Mouse (Mus musculus) hindbrain, embryonic 11.5 days (tissue): ENCODE results near the gene Alg9. TPM values are rescaled to one million over a fixed set of nuclear protein-coding genes. Genes with fewer than 3 reads are reported as not detected.

ENCODE experiments used
- ATAC-seq: fragments of 200-750 bp; cut with Nextera tagmentation; 2 replicates; pipeline ENCODE4 v1.8.0; 2017; ENCODE audit warnings: mild to moderate bottlenecking, moderate TSS enrichment, moderate library complexity; ENCODE audit not compliant: low FRiP score
- DNase-seq: peaks from one replicate; pipeline ENCODE4 v3.0.0-alpha.2; 2015; ENCODE audit warnings: low spot score
- H3K27ac ChIP-seq: fragments of 300-500 bp; sonication (generic); 2 replicates; pipeline ENCODE4 v1.5.1; 2014; ENCODE audit warnings: mild to moderate bottlenecking, low read depth, low read length
- H3K27me3 ChIP-seq: fragments of 300-500 bp; sonication (generic); 2 replicates; pipeline ENCODE4 v1.6.1; 2014; ENCODE audit warnings: mild to moderate bottlenecking, low read length, moderate library complexity, mixed read lengths; ENCODE audit not compliant: control insufficient read depth, insufficient read depth
- H3K36me3 ChIP-seq: fragments of 300-500 bp; sonication (generic); 2 replicates; pipeline ENCODE4 v1.6.1; 2014; ENCODE audit warnings: mild to moderate bottlenecking, low read length, moderate library complexity, mixed read lengths; ENCODE audit not compliant: control insufficient read depth, insufficient read depth
- H3K4me1 ChIP-seq: fragments of 300-500 bp; sonication (generic); replicated peaks from 2 replicates; pipeline ENCODE4 v1.6.1; 2014; ENCODE audit warnings: low read length, mixed read lengths; ENCODE audit not compliant: control insufficient read depth, insufficient read depth
- H3K4me2 ChIP-seq: fragments of 300-500 bp; sonication (generic); replicated peaks from 2 replicates; pipeline ENCODE4 v1.6.1; 2014; ENCODE audit warnings: mild to moderate bottlenecking, low read depth, low read length
- H3K4me3 ChIP-seq: fragments of 300-500 bp; sonication (generic); 2 replicates; pipeline ENCODE4 v1.5.1; 2014; ENCODE audit warnings: low read depth, low read length
- H3K9ac ChIP-seq: fragments of 300-500 bp; sonication (generic); 2 replicates; pipeline ENCODE4 v1.6.1; 2014; ENCODE audit warnings: low read depth, low read length
- H3K9me3 ChIP-seq: fragments of 300-500 bp; sonication (generic); 2 replicates; pipeline ENCODE4 v1.6.1; 2016; ENCODE audit warnings: low read length; ENCODE audit not compliant: control insufficient read depth
- WGBS: fragments of 180-500 bp; shearing (Covaris S2); extraction: QIAGEN DNeasy Blood & Tissue Kit; methylation state at CpG from one replicate; pipeline ENCODE4 v1.1.7; 2014; 5-methylcytosine and 5-hydroxymethylcytosine counted together
- polyA plus RNA-seq: library from polyadenylated mRNA; unstranded; fragments of >200 nt; fragmentation: Nextera tagmentation; extraction: Ambion mirVana; gene quantifications from 2 replicates; pipeline ENCODE4 v1.2.1, GENCODE M21; 2014

Gene Alg9
- polyA plus RNA-seq, 1 experiment from 2014 or later = 39.3 TPM

GRCm38 (mm10) chr9:50849249-50849648 lies 74.4 kb downstream of the Alg9 start:
- WGBS = 25% methylated on average over 8 of the region's 8 CpGs
- no peak overlapping the region for H3K9ac ChIP-seq
- no peak overlapping the region for H3K27ac ChIP-seq
- DNase-seq (peak; percentile 94), ATAC-seq (peak; percentile 79; the same call in 1 of the 2 replicates)
- H3K4me1 ChIP-seq = no peaks in the 10 kb centered on the region
- no peak overlapping the region for H3K4me3 ChIP-seq
- no peaks in the 10 kb centered on the region for H3K9me3 ChIP-seq
- H3K36me3 ChIP-seq = no peaks in the 10 kb centered on the region
- no peaks in the 10 kb centered on the region for H3K27me3 ChIP-seq
- H3K4me2 ChIP-seq = no peak overlapping the region

GRCm38 (mm10) chr9:50849755-50850154 lies 74.9 kb downstream of the Alg9 start:
- H3K4me2 ChIP-seq = no peak overlapping the region
- H3K4me3 ChIP-seq = no peak overlapping the region
- 79% methylated on average over 9 of the region's 9 CpGs for WGBS
- ATAC-seq (no peak), DNase-seq (no peak)
- no peaks in the 10 kb centered on the region for H3K9me3 ChIP-seq
- no peak overlapping the region for H3K9ac ChIP-seq
- H3K36me3 ChIP-seq = no peaks in the 10 kb centered on the region
- no peaks in the 10 kb centered on the region for H3K27me3 ChIP-seq
- no peaks in the 10 kb centered on the region for H3K4me1 ChIP-seq
- H3K27ac ChIP-seq = no peak overlapping the region

GRCm38 (mm10) chr9:50850271-50850670 lies 75.5 kb downstream of the Alg9 start:
- DNase-seq (no peak), ATAC-seq (no peak)
- H3K27me3 ChIP-seq = no peaks in the 10 kb centered on the region
- H3K27ac ChIP-seq = no peak overlapping the region
- H3K4me2 ChIP-seq = no peak overlapping the region
- no peaks in the 10 kb centered on the region for H3K4me1 ChIP-seq
- H3K9me3 ChIP-seq = no peaks in the 10 kb centered on the region
- H3K4me3 ChIP-seq = no peak overlapping the region
- 25% methylated on average over 11 of the region's 11 CpGs for WGBS
- H3K9ac ChIP-seq = 0 out of 2 replicates have a peak overlapping the region, but pooled peaks have one; percentile 7
- H3K36me3 ChIP-seq = no peaks in the 10 kb centered on the region

GRCm38 (mm10) chr9:50850713-50851112 lies 75.9 kb downstream of the Alg9 start:
- Histone ChIP-seq H3K9ac (no peak overlapping the region), H3K27me3 (no peaks in the 10 kb centered on the region), H3K9me3 (no peaks in the 10 kb centered on the region), H3K4me3 (no peak overlapping the region), H3K27ac (no peak overlapping the region), H3K4me1 (no peaks in the 10 kb centered on the region), H3K4me2 (no peak overlapping the region), H3K36me3 (no peaks in the 10 kb centered on the region)
- ATAC-seq (no peak), DNase-seq (no peak)
- WGBS = 67% methylated on average over 8 of the region's 8 CpGs

- Histone ChIP-seq H3K36me3 (no peaks in the 10 kb centered on the region), H3K27me3 (no peaks in the 10 kb centered on the region), H3K4me2 (no peak overlapping the region), H3K9me3 (no peaks in the 10 kb centered on the region), H3K9ac (no peak overlapping the region), H3K27ac (no peak overlapping the region), H3K4me3 (no peak overlapping the region), H3K4me1 (no peaks in the 10 kb centered on the region)
- DNase-seq (no peak), ATAC-seq (no peak)
- whole genome bisulfite sequencing = 84% methylated on average over 17 of the region's 17 CpGs
Observed at GRCm38 (mm10) chr9:50852634-50853349, 78.0 kb downstream of the Alg9 start.

- Histone ChIP-seq H3K4me1 (no peaks in the 10 kb centered on the region), H3K27ac (no peak overlapping the region)
Observed at GRCm38 (mm10) chr9:50854376-50854775, 79.6 kb downstream of the Alg9 start.

GRCm38 (mm10) chr9:50855133-50855766 lies 80.4 kb downstream of the Alg9 start:
- H3K4me2 ChIP-seq = no peak overlapping the region
- no peak overlapping the region for H3K27ac ChIP-seq
- H3K9me3 ChIP-seq = no peaks in the 10 kb centered on the region
- H3K27me3 ChIP-seq = no peaks in the 10 kb centered on the region
- H3K9ac ChIP-seq = no peak overlapping the region
- DNase-seq = no peak
- H3K4me3 ChIP-seq = no peak overlapping the region
- no peaks in the 10 kb centered on the region for H3K36me3 ChIP-seq
- 88% methylated on average over 5 of the region's 5 CpGs for WGBS
- no peaks in the 10 kb centered on the region for H3K4me1 ChIP-seq
- no peak for ATAC-seq

More at GRCm38 (mm10) chr9:50854376-50854775, 79.6 kb downstream of the Alg9 start:
- Histone ChIP-seq H3K27me3 (no peaks in the 10 kb centered on the region), H3K4me2 (no peak overlapping the region), H3K4me3 (no peak overlapping the region), H3K9ac (no peak overlapping the region), H3K9me3 (no peaks in the 10 kb centered on the region), H3K36me3 (no peaks in the 10 kb centered on the region)
- no peak for DNase-seq
- 64% methylated on average over 8 of the region's 8 CpGs for WGBS
- no peak for ATAC-seq

- Histone ChIP-seq H3K9me3 (no peaks in the 10 kb centered on the region), H3K27ac (no peak overlapping the region), H3K4me2 (no peak overlapping the region), H3K9ac (no peak overlapping the region), H3K4me3 (no peak overlapping the region), H3K4me1 (no peaks in the 10 kb centered on the region), H3K36me3 (no peaks in the 10 kb centered on the region), H3K27me3 (no peaks in the 10 kb centered on the region)
- 74% methylated on average over 5 of the region's 5 CpGs for WGBS
- DNase-seq = no peak
- no peak for ATAC-seq
Observed at GRCm38 (mm10) chr9:50855780-50856179, 81.0 kb downstream of the Alg9 start.
